Mouse (Mus musculus) layer of hippocampus, postnatal 10 days (tissue): ENCODE results near the gene Rpl3. TPM values are rescaled to one million over a fixed set of nuclear protein-coding genes. Genes with fewer than 3 reads are reported as not detected.

Experiments
- DNase-seq, 2 experiments: peaks; one replicate each; pipeline ENCODE4 v3.0.0; 2021; ENCODE audit warnings: low spot score in 2 of 2
- total RNA-seq, 2 experiments: library from RNA; stranded (reverse); gene quantifications; 2 replicates each; pipeline ENCODE4 v1.2.3; 2021

Gene Rpl3
- total RNA-seq, 2 experiments from 2014 or later, result 535 to 605 TPM

- no peak for DNase-seq
Observed at GRCm38 (mm10) chr15:80072579-80073255, 19.0 kb downstream of the Rpl3 start.

GRCm38 (mm10) chr15:80071951-80072437 lies 19.7 kb downstream of the Rpl3 start:
- no peak for DNase-seq

- no peak for DNase-seq
Observed at GRCm38 (mm10) chr15:80070095-80070644, 21.5 kb downstream of the Rpl3 start.

GRCm38 (mm10) chr15:80069171-80069570 lies 22.5 kb downstream of the Rpl3 start:
- no peak for DNase-seq

- no peak for DNase-seq
Observed at GRCm38 (mm10) chr15:80066538-80066937, 25.1 kb downstream of the Rpl3 start.

GRCm38 (mm10) chr15:80065414-80065813 lies 26.3 kb downstream of the Rpl3 start:
- DNase-seq, result no peak

GRCm38 (mm10) chr15:80064965-80065364 lies 26.7 kb downstream of the Rpl3 start:
- no peak for DNase-seq

- DNase-seq, result no peak
Observed at GRCm38 (mm10) chr15:80062821-80063220, 28.8 kb downstream of the Rpl3 start.

GRCm38 (mm10) chr15:80062339-80062738 lies 29.3 kb downstream of the Rpl3 start:
- no peak for DNase-seq

GRCm38 (mm10) chr15:80061071-80061550 lies 30.6 kb downstream of the Rpl3 start:
- no peak for DNase-seq

- DNase-seq, result no peak
Observed at GRCm38 (mm10) chr15:80060356-80061070, 31.2 kb downstream of the Rpl3 start.

GRCm38 (mm10) chr15:80059606-80060005 lies 32.1 kb downstream of the Rpl3 start:
- DNase-seq, result no peak

- no peak for DNase-seq
Observed at GRCm38 (mm10) chr15:80058151-80058550, 33.5 kb downstream of the Rpl3 start.

GRCm38 (mm10) chr15:80054034-80054710 lies 37.5 kb downstream of the Rpl3 start:
- no peak for DNase-seq

- no peak for DNase-seq
Observed at GRCm38 (mm10) chr15:80053381-80054033, 38.2 kb downstream of the Rpl3 start.

- DNase-seq, result no peak
Observed at GRCm38 (mm10) chr15:80051782-80052181, 39.9 kb downstream of the Rpl3 start.

- no peak for DNase-seq
Observed at GRCm38 (mm10) chr15:80051092-80051761, 40.4 kb downstream of the Rpl3 start.

GRCm38 (mm10) chr15:80050093-80050492 lies 41.6 kb downstream of the Rpl3 start:
- DNase-seq, result no peak

GRCm38 (mm10) chr15:80047973-80048372 lies 43.7 kb downstream of the Rpl3 start:
- no peak for DNase-seq

GRCm38 (mm10) chr15:80047242-80047641 lies 44.4 kb downstream of the Rpl3 start:
- no peak for DNase-seq
